Comparison of ENCODE assay signal across 13 mouse cellular contexts in genomic region chr12:77124267-77124666, GRCm38 (mm10).
"Had no signal": no experiment of that assay in that cellular context is flagged by ENCODE, and none has a peak within 500 bp of the region (broad histone marks: within the 10 kb centered on the region; RNA-seq: fewer than 3 reads in every experiment).

No protein-coding gene starts in this region.

- H3K27ac ChIP-seq: layer of hippocampus, adult 2 months; limb, embryonic 12.5 days; liver, embryonic 14.5 days; midbrain, embryonic 15.5 days; stomach, postnatal 0 days had no signal

- H3K4me1 ChIP-seq: limb, embryonic 12.5 days; midbrain, embryonic 15.5 days had no signal

- H3K9me3 ChIP-seq: limb, embryonic 12.5 days; midbrain, embryonic 15.5 days had no signal

- H3K4me3 ChIP-seq: layer of hippocampus, adult 2 months; limb, embryonic 12.5 days; midbrain, embryonic 15.5 days had no signal

- H3K36me3 ChIP-seq: limb, embryonic 12.5 days; midbrain, embryonic 15.5 days had no signal

- DNase-seq: kidney, postnatal 10 days; kidney, postnatal 4 days; liver; lung, adult 2 months; lung, postnatal 36 days; right cerebral cortex, postnatal 25 days; thymus, postnatal 25 days had no signal

- ATAC-seq: lung, postnatal 0 days; midbrain, embryonic 15.5 days had no signal

- H3K27me3 ChIP-seq: limb, embryonic 12.5 days; midbrain, embryonic 15.5 days had no signal
